Mouse (Mus musculus): ENCODE measurements around the gene Actl7b.

DNA sequence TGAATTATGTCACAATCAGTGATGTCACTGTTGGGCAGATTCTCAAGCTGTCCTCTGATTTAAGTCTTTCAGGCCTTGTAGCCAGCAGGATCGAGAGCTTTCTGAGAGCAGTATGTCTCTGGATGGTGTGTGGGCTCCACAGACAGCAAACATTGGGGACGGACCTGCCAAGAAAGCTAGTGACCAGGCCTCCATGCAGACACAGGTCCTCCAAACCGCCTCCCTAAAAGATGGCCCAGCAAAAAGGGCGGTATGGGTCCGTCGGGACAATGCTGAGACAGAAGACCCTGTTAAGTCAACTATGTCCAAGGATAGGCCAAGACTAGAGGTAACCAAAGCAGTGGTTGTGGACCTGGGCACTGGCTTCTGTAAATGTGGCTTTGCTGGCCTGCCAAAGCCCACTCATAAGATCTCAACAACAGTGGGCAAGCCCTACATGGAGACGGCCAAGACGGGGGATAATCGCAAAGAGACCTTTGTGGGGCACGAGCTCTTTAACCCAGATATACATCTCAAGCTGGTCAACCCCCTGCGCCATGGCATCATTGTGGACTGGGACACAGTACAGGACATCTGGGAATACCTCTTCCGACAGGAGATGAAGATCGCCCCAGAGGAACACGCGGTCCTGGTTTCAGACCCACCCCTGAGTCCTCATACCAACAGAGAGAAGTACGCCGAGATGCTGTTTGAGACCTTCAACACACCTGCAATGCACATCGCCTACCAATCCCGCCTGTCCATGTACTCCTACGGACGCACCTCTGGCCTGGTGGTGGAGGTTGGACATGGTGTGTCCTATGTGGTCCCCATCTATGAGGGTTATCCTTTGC, 2.3 kb upstream of the Actl7b start, which contains the start of gene Actl7a:
- no peak for TF ChIP-seq EP300 (IDR thresholded peaks at IDR 0.05; ENCODE audit: low read depth)
- no peak for TF ChIP-seq CTCF (IDR thresholded peaks at IDR 0.05; ENCODE audit: low read depth)
